Mouse (Mus musculus) right cerebral cortex, postnatal 36 days (tissue): ENCODE data around the gene Tti1.
A peak's percentile ranks its signal among the peaks of the same experiment; 100 is the strongest.

Source experiments
- DNase-seq, 2 experiments: peaks; one replicate each; pipeline ENCODE4 v3.0.0; 2022; ENCODE audit warnings: low spot score in 2 of 2, mixed read lengths in 1 of 2

The Tti1 gene

DNA sequence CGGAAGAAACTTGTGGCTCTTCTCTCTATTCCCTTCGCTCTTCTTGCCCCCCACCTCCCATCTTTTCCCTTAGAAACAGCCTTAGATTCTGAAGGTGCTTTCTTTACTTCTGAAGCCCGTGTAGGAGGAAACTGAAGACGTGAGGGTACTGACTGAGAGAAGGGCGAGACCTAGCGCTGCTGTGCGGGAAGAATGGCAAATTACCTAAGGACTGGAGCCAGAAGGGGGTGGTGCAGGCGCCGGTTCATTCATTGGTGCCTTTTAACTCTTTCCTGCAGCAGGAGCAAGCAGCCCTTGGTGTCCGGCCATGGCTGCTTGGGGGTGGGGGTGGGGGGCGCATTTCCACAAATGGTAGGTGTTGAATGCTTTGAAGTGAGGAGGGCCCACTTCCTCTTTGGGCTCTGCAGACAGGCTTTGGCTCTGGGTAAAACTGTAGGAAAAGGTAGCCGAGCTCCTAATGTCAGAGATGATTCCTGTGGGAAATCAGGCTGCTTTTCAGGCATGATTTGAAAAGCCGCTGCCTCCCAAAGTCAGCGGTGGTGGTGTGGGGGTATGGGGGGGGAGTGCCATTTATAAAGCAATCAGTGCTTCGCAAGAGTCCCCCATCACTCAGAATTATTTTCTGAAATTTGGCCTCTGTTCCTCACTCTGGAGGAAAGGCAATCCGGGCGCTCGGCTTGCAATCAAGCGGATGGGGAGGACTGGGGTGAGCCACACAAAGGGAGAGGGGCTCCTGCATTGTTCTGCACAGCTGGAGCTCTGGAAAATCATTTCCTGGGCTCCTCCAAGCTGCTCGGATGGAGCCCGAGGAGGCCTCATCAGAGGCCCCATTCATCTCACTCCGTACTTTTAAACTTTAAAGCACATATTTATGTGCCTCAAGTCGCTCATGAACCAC, 53.4 kb downstream of the Tti1 start:
- DNase-seq: no peak

DNA sequence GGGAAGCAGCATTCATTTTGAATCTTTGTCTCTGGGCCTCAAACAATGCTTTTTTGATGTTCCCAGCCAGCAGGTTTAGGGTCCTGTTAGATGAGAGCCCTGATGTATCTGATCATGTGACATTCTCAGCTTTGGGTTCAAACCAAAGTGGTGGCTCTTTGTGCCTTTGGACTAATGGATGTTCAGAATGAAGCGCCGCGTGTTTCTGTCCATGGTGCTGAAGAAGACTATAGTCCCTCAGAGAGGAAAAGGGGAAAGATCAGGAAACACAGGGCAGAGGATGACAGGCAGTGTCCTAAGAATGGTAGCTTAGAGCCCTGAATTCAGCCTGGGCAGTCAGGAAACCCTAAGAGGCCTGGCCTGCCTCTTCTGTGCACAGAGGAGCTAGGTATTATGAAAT, 57.6 kb downstream of the Tti1 start:
- no peak for DNase-seq

- no peak for DNase-seq
These were observed 58.1 kb downstream of the Tti1 start for GRCm38 (mm10) chr2:157970124-157970523.

- DNase-seq: no peak
These were observed 60.4 kb downstream of the Tti1 start for GRCm38 (mm10) chr2:157967856-157968255.

GRCm38 (mm10) chr2:157957707-157958108, 70.5 kb downstream of the Tti1 start:
- no peak for DNase-seq

- no peak for DNase-seq
These were observed 74.3 kb downstream of the Tti1 start for GRCm38 (mm10) chr2:157953978-157954377.

GRCm38 (mm10) chr2:157944156-157944893, 83.9 kb downstream of the Tti1 start:
- no peak for DNase-seq

DNA sequence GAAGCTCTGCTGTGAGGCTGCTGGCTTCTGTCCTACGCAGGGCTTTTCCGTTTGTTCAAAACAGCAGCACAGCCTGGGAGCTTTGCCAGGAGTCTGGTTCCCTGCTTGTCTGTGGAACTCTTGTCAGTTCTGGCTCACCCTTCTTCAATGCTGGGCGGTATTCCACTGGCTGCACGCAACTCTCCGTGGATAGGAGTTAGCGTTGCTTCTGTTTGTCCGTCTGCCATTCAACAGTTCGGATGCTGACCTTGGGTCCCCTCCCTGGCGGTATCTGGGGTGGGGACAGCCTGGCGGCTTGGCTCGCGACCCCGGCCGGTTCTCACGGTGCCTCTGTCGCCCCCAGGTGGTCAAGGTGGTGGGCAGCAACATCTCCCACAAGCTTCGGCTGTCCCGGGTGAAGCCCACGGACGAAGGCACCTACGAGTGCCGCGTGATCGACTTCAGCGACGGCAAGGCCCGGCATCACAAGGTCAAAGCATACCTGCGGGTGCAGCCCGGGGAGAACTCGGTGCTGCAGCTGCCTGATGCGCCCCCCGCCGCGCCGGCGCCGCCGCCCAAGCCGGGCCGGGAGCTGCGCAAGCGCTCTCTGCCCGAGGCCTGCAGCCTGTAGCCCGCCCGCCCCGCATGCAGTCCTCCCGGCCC, 84.6 kb downstream of the Tti1 start:
- peak; percentile 77 to 83 for DNase-seq

DNA sequence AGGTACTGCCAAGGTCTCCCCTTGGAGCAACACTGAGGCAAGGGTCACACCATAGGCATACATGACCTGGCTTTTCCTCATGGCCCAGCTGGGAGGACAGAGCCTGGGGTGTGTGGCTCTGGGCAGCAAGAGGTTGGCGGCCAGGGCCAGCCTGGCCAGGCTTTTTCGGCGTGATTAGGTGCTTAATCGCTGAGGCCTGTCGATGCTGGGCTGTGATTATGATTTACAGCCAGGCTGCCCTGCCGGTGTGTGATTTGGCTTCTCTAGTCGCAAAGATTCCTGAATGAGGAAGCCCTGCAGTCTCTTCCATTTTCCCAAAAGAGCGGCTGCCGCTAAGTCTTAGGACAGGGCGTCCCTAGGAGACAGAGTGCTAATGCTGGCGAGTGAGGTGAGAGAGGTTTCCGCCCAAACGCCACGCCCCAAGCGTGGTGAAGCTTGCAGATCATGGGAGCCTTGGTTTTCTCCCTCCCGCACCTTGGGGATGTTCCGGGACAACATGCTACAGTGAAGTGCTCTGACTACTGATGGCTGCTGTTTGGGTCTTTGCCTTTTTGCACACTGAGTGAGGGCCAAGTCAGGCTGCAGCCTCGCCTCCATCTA, 87.5 kb downstream of the Tti1 start:
- no peak for DNase-seq

DNA sequence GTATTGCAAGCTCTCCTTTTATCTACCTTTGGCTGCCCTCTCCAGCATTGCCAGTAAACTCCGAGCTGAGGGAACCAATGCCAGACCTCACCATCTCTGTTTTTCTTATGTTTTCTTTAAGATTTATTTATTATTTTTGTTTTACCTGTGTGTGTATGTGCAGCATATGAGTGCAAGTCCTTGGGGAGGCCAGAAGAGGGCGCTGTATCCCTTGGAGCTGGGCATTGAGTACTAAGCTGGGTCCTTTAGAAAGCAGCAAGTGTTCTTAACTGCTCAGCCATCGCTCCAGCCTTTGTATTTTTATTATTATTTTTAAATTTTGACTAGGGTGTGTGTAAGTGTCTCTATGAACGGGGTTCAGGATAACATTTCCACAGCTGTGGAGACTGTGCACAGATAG, 91.6 kb downstream of the Tti1 start:
- no peak for DNase-seq

GRCm38 (mm10) chr2:157935444-157936171, 92.6 kb downstream of the Tti1 start:
- DNase-seq: no peak

DNA sequence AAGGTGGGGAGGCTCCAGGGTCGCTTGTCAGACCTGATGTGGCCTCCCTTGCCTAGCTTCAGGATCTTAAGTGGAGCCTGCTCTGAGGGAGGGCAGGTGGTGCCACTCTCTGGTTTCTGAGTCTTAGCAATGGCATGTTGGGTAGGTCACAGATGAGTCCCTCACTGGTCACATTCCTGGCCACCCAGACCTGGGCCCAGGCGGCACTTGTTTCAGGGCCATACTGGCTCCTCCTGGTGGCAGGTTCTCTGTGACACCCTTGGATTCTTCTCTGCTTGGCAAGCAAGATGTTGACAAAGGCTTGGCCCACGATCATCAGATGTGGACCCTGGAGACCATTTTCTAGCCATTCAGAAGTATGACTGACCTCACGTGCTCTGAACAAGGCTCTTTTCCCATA, 95.6 kb downstream of the Tti1 start:
- DNase-seq: no peak
